Mouse (Mus musculus): ENCODE data around the gene Gm42906. TPM values are rescaled to one million over a fixed set of nuclear protein-coding genes. Genes with fewer than 3 reads are reported as not detected.

The Gm42906 gene
- total RNA-seq, 2 experiments from 2014 or later, result not detected

- ATAC-seq (replicated peaks; ENCODE audit: poor library complexity, severe bottlenecking), result no peak
Measured at GRCm38 (mm10) chr5:151127298-151127717, 300.7 kb downstream of the Gm42906 start.

GRCm38 (mm10) chr5:151126608-151127005 lies 301.4 kb downstream of the Gm42906 start:
- ATAC-seq (replicated peaks; ENCODE audit: poor library complexity, severe bottlenecking), result no peak

- no peak for ATAC-seq (replicated peaks; ENCODE audit: poor library complexity, severe bottlenecking)
Measured at GRCm38 (mm10) chr5:151125985-151126607, 301.9 kb downstream of the Gm42906 start.

GRCm38 (mm10) chr5:151117846-151118245 lies 310.1 kb downstream of the Gm42906 start:
- no peak for ATAC-seq (replicated peaks; ENCODE audit: poor library complexity, severe bottlenecking)

- ATAC-seq (replicated peaks; ENCODE audit: poor library complexity, severe bottlenecking), result no peak
Measured at GRCm38 (mm10) chr5:151116192-151116887, 311.6 kb downstream of the Gm42906 start.

- ATAC-seq (replicated peaks; ENCODE audit: poor library complexity, severe bottlenecking), result no peak
Measured at GRCm38 (mm10) chr5:151112743-151113142, 315.2 kb downstream of the Gm42906 start.

GRCm38 (mm10) chr5:151111080-151111871 lies 316.7 kb downstream of the Gm42906 start:
- ATAC-seq (replicated peaks; ENCODE audit: poor library complexity, severe bottlenecking), result no peak

GRCm38 (mm10) chr5:151110461-151110908 lies 317.5 kb downstream of the Gm42906 start:
- no peak for ATAC-seq (replicated peaks; ENCODE audit: poor library complexity, severe bottlenecking)

- ATAC-seq (replicated peaks; ENCODE audit: poor library complexity, severe bottlenecking), result no peak
Measured at GRCm38 (mm10) chr5:151109822-151110221, 318.1 kb downstream of the Gm42906 start.

- no peak for ATAC-seq (replicated peaks; ENCODE audit: poor library complexity, severe bottlenecking)
Measured at GRCm38 (mm10) chr5:151108955-151109354, 319.0 kb downstream of the Gm42906 start.

- ATAC-seq (replicated peaks; ENCODE audit: poor library complexity, severe bottlenecking), result peak; percentile 43
Measured at GRCm38 (mm10) chr5:151108291-151108897, 319.6 kb downstream of the Gm42906 start.

GRCm38 (mm10) chr5:151106841-151107240 lies 321.1 kb downstream of the Gm42906 start:
- no peak for ATAC-seq (replicated peaks; ENCODE audit: poor library complexity, severe bottlenecking)

- no peak for ATAC-seq (replicated peaks; ENCODE audit: poor library complexity, severe bottlenecking)
Measured at GRCm38 (mm10) chr5:151105054-151105971, 322.6 kb downstream of the Gm42906 start.

- no peak for ATAC-seq (replicated peaks; ENCODE audit: poor library complexity, severe bottlenecking)
Measured at GRCm38 (mm10) chr5:151104354-151105053, 323.5 kb downstream of the Gm42906 start.

- no peak for ATAC-seq (replicated peaks; ENCODE audit: poor library complexity, severe bottlenecking)
Measured at GRCm38 (mm10) chr5:151103284-151103683, 324.7 kb downstream of the Gm42906 start.

- peak; percentile 30; the same call in 1 of the 2 replicates for ATAC-seq (replicated peaks; ENCODE audit: poor library complexity, severe bottlenecking)
Measured at GRCm38 (mm10) chr5:151102262-151102661, 325.7 kb downstream of the Gm42906 start.

GRCm38 (mm10) chr5:151096012-151096411 lies 332.0 kb downstream of the Gm42906 start:
- ATAC-seq (replicated peaks; ENCODE audit: poor library complexity, severe bottlenecking), result no peak

GRCm38 (mm10) chr5:151092886-151093665 lies 334.9 kb downstream of the Gm42906 start:
- ATAC-seq (replicated peaks; ENCODE audit: poor library complexity, severe bottlenecking), result no peak

All from granulocyte monocyte progenitor cell, adult 5-6 weeks (primary cell).